Mouse (Mus musculus) bone marrow, adult 2 months (tissue): ENCODE data around the gene Igsf3. TPM values are rescaled to one million over a fixed set of nuclear protein-coding genes. Genes with fewer than 3 reads are reported as not detected.

Experiments used
- H3K27ac ChIP-seq: fragments of 200-500 bp; 2 replicates; pipeline ENCODE4 v1.5.1; 2012; ENCODE audit warnings: low read depth, mild to moderate bottlenecking, control low read depth, inconsistent platforms, low read length; ENCODE audit not compliant: control insufficient read depth, poor library complexity, insufficient read depth
- H3K4me1 ChIP-seq: fragments of 200-500 bp; 2 replicates; pipeline ENCODE4 v1.6.1; 2011; ENCODE audit warnings: low read length; ENCODE audit not compliant: control insufficient read depth, insufficient read depth
- H3K4me3 ChIP-seq: fragments of 200-500 bp; replicated peaks from 2 replicates; pipeline ENCODE3; 2011; ENCODE audit warnings: mild to moderate bottlenecking, low read depth, low read length, control low read depth; ENCODE audit not compliant: control insufficient read depth
- CTCF ChIP-seq: fragments of 200-500 bp; IDR thresholded peaks from 2 replicates; pipeline ENCODE4 v1.5.1; 2011; ENCODE audit warnings: low read length, control low read depth; ENCODE audit not compliant: control insufficient read depth, insufficient read depth
- POLR2A ChIP-seq: fragments of 200-500 bp; IDR thresholded peaks from 2 replicates; pipeline ENCODE4 v1.6.1; 2011; ENCODE audit warnings: low read depth, mild to moderate bottlenecking, control low read depth, low read length, borderline replicate concordance; ENCODE audit not compliant: control insufficient read depth
- WGBS: fragments of 180-500 bp; shearing (Covaris S2); methylation state at CpG from one replicate; pipeline ENCODE4 v1.1.7; 2018; 5-methylcytosine and 5-hydroxymethylcytosine counted together
- polyA plus RNA-seq: library from polyadenylated mRNA; stranded (reverse); fragments of >200 nt; gene quantifications from 2 replicates; pipeline ENCODE4 v1.2.4, GENCODE M21; 2011; ENCODE audit warnings: low replicate concordance; ENCODE audit not compliant: missing spikeins, insufficient read depth, insufficient read length

Gene Igsf3
- polyA plus RNA-seq, 1 experiment: 6.3 TPM

DNA sequence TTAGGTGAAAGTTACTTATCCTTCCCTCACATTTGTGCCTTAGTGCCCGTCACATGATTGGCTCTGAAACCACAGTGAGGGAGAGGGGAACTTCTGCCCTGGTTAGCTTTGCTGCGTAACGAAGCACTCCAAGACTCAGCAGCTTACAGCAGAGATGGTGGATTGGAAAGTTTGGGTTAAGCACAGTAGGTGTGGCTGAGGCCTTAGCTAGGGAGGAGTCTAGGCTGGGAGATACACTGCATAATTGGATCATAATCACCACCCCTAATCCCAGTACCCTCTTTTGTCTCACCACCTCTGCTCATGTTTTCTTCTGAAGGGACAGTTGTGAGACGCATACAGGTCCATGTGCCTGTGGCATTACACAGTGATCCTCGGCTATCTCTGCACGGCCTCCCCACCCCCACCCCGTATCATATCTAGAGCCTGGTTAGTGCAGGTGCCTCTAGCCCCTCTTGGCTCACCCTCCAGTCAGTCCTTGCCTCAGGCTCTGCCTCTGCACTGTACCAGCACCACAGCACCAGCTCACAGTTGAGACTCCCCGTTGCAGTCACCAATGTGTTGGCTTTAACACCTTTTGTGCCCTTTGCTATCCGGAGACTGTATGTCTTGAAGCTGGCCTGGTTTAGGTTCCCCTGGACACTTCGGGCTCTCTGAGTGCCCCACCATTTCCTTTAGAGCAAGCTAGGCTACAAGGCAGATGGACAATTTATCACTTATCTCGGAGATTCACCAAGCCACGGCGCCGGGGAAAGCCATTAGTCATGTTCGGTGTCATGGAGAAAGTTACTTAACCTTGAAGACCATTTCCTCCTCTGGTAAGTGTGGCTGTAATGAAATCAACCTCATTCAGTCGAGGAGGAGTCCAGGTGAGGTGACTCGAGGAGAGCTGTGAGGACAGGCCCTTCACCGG is 42.1 kb downstream of the Igsf3 start:
- TF ChIP-seq CTCF (no peak), POLR2A (no peak)
- WGBS: 39% methylated on average over 18 of the region's 18 CpGs
- no peaks in the 10 kb centered on the region; the same call in 1 of the 2 replicates for H3K4me1 ChIP-seq
- H3K27ac ChIP-seq: no peak overlapping the region
- H3K4me3 ChIP-seq: no peak overlapping the region

DNA sequence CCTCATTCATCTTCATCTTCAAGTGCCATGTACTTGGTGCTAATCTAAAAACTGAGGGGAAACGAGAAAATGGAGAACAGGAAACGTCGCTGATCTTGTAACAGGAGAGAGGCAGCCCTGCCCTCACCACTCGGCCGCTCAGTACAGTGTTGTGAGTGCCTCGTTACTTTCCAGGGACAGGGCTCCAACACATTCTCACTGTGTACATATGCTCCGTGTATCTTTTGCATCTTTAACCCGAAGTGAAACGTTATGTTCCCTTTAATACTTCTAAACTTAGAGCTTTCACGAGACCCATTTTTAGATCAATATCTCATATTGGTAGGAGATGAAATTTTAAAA is 42.7 kb downstream of the Igsf3 start:
- Histone ChIP-seq H3K4me3 (no peak overlapping the region), H3K27ac (no peak overlapping the region), H3K4me1 (no peaks in the 10 kb centered on the region; the same call in 1 of the 2 replicates)
- 37% methylated on average over 10 of the region's 10 CpGs for whole genome bisulfite sequencing
- TF ChIP-seq CTCF: no peak
- no peak for TF ChIP-seq POLR2A

GRCm38 (mm10) chr3:101423188-101423587 is 46.3 kb downstream of the Igsf3 start:
- 59% methylated on average over 4 of the region's 4 CpGs for WGBS
- no peak overlapping the region for H3K27ac ChIP-seq
- H3K4me3 ChIP-seq: no peak overlapping the region
- TF ChIP-seq CTCF (no peak), POLR2A (no peak)
- H3K4me1 ChIP-seq: no peaks in the 10 kb centered on the region; the same call in 1 of the 2 replicates

GRCm38 (mm10) chr3:101424295-101424885 is 47.5 kb downstream of the Igsf3 start:
- Histone ChIP-seq H3K4me3 (no peak overlapping the region), H3K4me1 (no peaks in the 10 kb centered on the region), H3K27ac (no peak overlapping the region)
- WGBS: 93% methylated on average over 10 of the region's 10 CpGs
- TF ChIP-seq CTCF (no peak), POLR2A (no peak)

DNA sequence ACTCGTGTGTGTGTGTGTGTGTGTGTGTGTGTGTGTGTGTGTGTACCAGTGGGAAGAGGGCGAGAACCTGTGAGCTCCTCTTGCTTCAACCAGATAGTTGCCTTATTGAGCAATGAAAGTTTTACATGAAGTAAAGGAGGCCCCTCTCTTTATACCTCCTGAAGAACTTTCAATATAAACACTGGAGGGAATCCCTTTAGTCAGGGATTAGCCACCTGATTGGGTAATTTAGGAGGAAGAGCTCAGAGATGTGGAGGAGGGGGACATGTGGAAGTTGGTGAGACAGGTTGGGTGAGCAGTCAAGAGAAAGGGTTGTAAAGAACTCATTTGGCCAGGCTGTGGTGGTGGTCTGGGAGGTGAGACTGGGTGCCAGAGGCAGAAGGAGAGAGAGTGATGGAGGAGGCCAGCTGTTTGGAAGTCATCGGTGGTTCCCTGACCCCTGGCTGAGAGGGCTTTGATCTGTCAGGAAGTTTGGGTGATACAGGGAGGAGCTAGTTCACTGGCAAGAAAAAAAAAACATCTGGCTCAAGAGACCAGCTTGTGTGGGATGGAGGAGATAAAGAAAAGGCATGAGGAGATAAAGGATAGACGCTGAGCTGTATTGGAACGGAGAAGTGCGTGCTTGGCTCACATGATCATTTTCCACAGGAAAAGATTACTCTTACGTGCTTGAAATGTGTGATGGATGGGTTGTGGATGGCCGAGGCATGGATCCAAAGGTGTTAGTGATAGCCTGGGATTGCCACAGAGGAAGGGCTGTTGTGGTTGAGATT is 53.3 kb downstream of the Igsf3 start:
- TF ChIP-seq CTCF: no peak
- no peak for TF ChIP-seq POLR2A

GRCm38 (mm10) chr3:101430755-101431115 is 53.9 kb downstream of the Igsf3 start:
- H3K27ac ChIP-seq: no peak overlapping the region
- H3K4me1 ChIP-seq: no peaks in the 10 kb centered on the region
- TF ChIP-seq POLR2A: no peak
- 68% methylated on average over 2 of the region's 2 CpGs for WGBS
- H3K4me3 ChIP-seq: no peak overlapping the region

More for the DNA sequence above, 53.3 kb downstream of the Igsf3 start:
- H3K4me1 ChIP-seq: no peaks in the 10 kb centered on the region
- WGBS: 58% methylated on average over 8 of the region's 8 CpGs
- no peak overlapping the region for H3K4me3 ChIP-seq
- H3K27ac ChIP-seq: no peak overlapping the region

DNA sequence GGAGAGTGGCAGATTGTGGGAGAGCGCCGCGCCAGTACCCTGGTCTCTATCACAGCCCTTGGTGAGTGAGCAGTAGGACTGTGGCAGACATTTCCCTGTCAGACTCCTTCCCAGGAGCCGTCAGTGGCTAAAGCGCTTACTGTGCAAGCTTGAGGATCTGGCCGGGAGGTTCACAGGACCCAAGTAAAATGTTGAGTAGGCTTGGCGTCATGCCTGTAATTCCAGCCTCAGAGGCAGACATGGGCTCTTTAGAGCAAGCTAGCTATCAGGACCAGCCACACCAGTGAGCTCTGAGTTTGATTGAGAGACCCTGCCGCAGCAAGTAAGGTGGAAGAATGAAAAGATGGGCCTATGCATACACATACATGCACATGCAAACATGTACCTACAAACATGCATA is 58.8 kb downstream of the Igsf3 start:
- TF ChIP-seq POLR2A (no peak), CTCF (no peak)
- WGBS: 91% methylated on average over 8 of the region's 8 CpGs
- Histone ChIP-seq H3K4me3 (no peak overlapping the region), H3K27ac (no peak overlapping the region), H3K4me1 (no peaks in the 10 kb centered on the region)

GRCm38 (mm10) chr3:101436469-101436868 is 59.6 kb downstream of the Igsf3 start:
- Histone ChIP-seq H3K4me1 (no peaks in the 10 kb centered on the region), H3K4me3 (no peak overlapping the region), H3K27ac (no peak overlapping the region)
- 58% methylated on average over 4 of the region's 4 CpGs for WGBS
- TF ChIP-seq POLR2A (no peak), CTCF (no peak)
